Mouse (Mus musculus) heart, postnatal 0 days (tissue): ENCODE results near the gene Ddx27. TPM values are rescaled to one million over a fixed set of nuclear protein-coding genes. Genes with fewer than 3 reads are reported as not detected.

Source experiments
- ATAC-seq: fragments of 200-750 bp; cut with Nextera tagmentation; 2 replicates; pipeline ENCODE4 v1.8.0; 2017; ENCODE audit warnings: low read depth, moderate number of reproducible peaks, moderate library complexity; ENCODE audit not compliant: insufficient read depth
- DNase-seq: peaks from one replicate; pipeline ENCODE4 v3.0.0-alpha.2; 2016; ENCODE audit warnings: low spot score
- H3K27ac ChIP-seq: fragments of 300-500 bp; sonication (generic); 2 replicates; pipeline ENCODE4 v1.5.1; 2014; ENCODE audit warnings: low read depth, mild to moderate bottlenecking
- H3K27me3 ChIP-seq: fragments of 300-500 bp; sonication (generic); 2 replicates; pipeline ENCODE4 v1.6.1; 2014; ENCODE audit warnings: low read length, mixed read lengths; ENCODE audit not compliant: control insufficient read depth, insufficient read depth
- H3K36me3 ChIP-seq: fragments of 300-500 bp; sonication (generic); replicated peaks from 2 replicates; pipeline ENCODE4 v1.6.1; 2014; ENCODE audit warnings: low read length, mixed read lengths; ENCODE audit not compliant: control insufficient read depth, insufficient read depth
- H3K4me1 ChIP-seq: fragments of 300-500 bp; sonication (generic); 2 replicates; pipeline ENCODE4 v1.6.1; 2014; ENCODE audit warnings: antibody characterized with exemption; ENCODE audit not compliant: control insufficient read depth, insufficient read depth
- H3K4me2 ChIP-seq: fragments of 300-500 bp; sonication (generic); 2 replicates; pipeline ENCODE4 v1.6.1; 2014; ENCODE audit warnings: low read depth, mild to moderate bottlenecking, low read length, moderate library complexity
- H3K4me3 ChIP-seq: fragments of 300-500 bp; sonication (generic); 2 replicates; pipeline ENCODE4 v1.5.1; 2014; ENCODE audit warnings: low read depth, low read length
- H3K9ac ChIP-seq: fragments of 300-500 bp; sonication (generic); replicated peaks from 2 replicates; pipeline ENCODE4 v1.6.1; 2014; ENCODE audit warnings: low read depth, low read length, mixed read lengths
- H3K9me3 ChIP-seq: fragments of 300-500 bp; sonication (generic); replicated peaks from 2 replicates; pipeline ENCODE4 v1.6.1; 2016; ENCODE audit warnings: low read length; ENCODE audit not compliant: control insufficient read depth
- CTCF ChIP-seq: IDR thresholded peaks from 2 replicates; pipeline ENCODE4 v1.5.1; 2016; ENCODE audit warnings: antibody characterized with exemption, control low read depth, low read depth
- EP300 ChIP-seq: IDR thresholded peaks from 2 replicates; pipeline ENCODE4 v1.6.1; 2016; ENCODE audit warnings: antibody characterized with exemption, low read depth
- WGBS: fragments of 180-500 bp; shearing (Covaris S2); extraction: QIAGEN DNeasy Blood & Tissue Kit; methylation state at CpG from one replicate; pipeline ENCODE4 v1.1.7; 2014; 5-methylcytosine and 5-hydroxymethylcytosine counted together
- polyA plus RNA-seq: library from polyadenylated mRNA; unstranded; fragments of >200 nt; fragmentation: Nextera tagmentation; extraction: Ambion mirVana; gene quantifications from 2 replicates; pipeline ENCODE4 v1.2.1, GENCODE M21; 2015
- total RNA-seq: library from RNA; depleted of rRNA; stranded (reverse); fragments of >200 nt; gene quantifications from 2 replicates; pipeline ENCODE4 v1.2.3, GENCODE M21; 2014; ENCODE audit warnings: low replicate concordance

The Ddx27 gene
- total and polyA plus RNA-seq, 2 experiments from 2014 or later, result 13.9 to 17.3 TPM

GRCm38 (mm10) chr2:167070341-167070740 is 55.3 kb downstream of the Ddx27 start:
- TF ChIP-seq CTCF (no peak), EP300 (no peak)
- ATAC-seq, result no peak
- H3K27ac ChIP-seq, result no peak overlapping the region
- H3K4me2 ChIP-seq, result no peak overlapping the region
- H3K9me3 ChIP-seq, result no peaks in the 10 kb centered on the region
- no peak for DNase-seq
- peaks cover 12% of the 10 kb centered on the region for H3K36me3 ChIP-seq
- no peaks in the 10 kb centered on the region for H3K4me1 ChIP-seq
- H3K4me3 ChIP-seq, result no peak overlapping the region
- WGBS, result 24% methylated on average over 6 of the region's 6 CpGs
- H3K9ac ChIP-seq, result no peak overlapping the region
- H3K27me3 ChIP-seq, result no peaks in the 10 kb centered on the region

- no peaks in the 10 kb centered on the region for H3K9me3 ChIP-seq
- H3K4me3 ChIP-seq, result peak overlapping the region; percentile 49
- no peaks in the 10 kb centered on the region for H3K27me3 ChIP-seq
- no peak overlapping the region for H3K27ac ChIP-seq
- DNase-seq, result no peak
- WGBS, result 16% methylated on average over 12 of the region's 12 CpGs
- H3K9ac ChIP-seq, result no peak overlapping the region; the same call in 1 of the 2 replicates
- H3K36me3 ChIP-seq, result peaks cover 3% of the 10 kb centered on the region
- H3K4me1 ChIP-seq, result no peaks in the 10 kb centered on the region
- peak overlapping the region; percentile 71 for H3K4me2 ChIP-seq
- ATAC-seq, result no peak
- TF ChIP-seq CTCF (no peak), EP300 (no peak)
These were observed 56.3 kb downstream of the Ddx27 start for GRCm38 (mm10) chr2:167071266-167071640.

- WGBS, result 9% methylated on average over 22 of the region's 22 CpGs
- no peaks in the 10 kb centered on the region for H3K27me3 ChIP-seq
- H3K4me1 ChIP-seq, result no peaks in the 10 kb centered on the region
- H3K9me3 ChIP-seq, result no peaks in the 10 kb centered on the region
- H3K4me2 ChIP-seq, result peak overlapping the region; percentile 71
- H3K9ac ChIP-seq, result no peak overlapping the region; the same call in 1 of the 2 replicates
- no peak overlapping the region for H3K27ac ChIP-seq
- DNase-seq (peak; percentile 92), ATAC-seq (peak; percentile 95)
- TF ChIP-seq CTCF, result peak; percentile 100
- no peak for TF ChIP-seq EP300
- peak overlapping the region; percentile 49 for H3K4me3 ChIP-seq
- H3K36me3 ChIP-seq, result no peaks in the 10 kb centered on the region
These were observed 56.9 kb downstream of the Ddx27 start for GRCm38 (mm10) chr2:167071641-167072601.

GRCm38 (mm10) chr2:167074587-167074986 is 59.6 kb downstream of the Ddx27 start:
- 90% methylated on average over 5 of the region's 5 CpGs for WGBS
- TF ChIP-seq EP300 (no peak), CTCF (no peak)
- Histone ChIP-seq H3K36me3 (no peaks in the 10 kb centered on the region), H3K27me3 (no peaks in the 10 kb centered on the region), H3K27ac (no peak overlapping the region), H3K4me1 (peaks cover 9% of the 10 kb centered on the region), H3K9me3 (no peaks in the 10 kb centered on the region), H3K4me2 (no peak overlapping the region), H3K4me3 (no peak overlapping the region), H3K9ac (no peak overlapping the region)
- DNase-seq, result no peak
- no peak for ATAC-seq

- Histone ChIP-seq H3K4me1 (peaks cover 19% of the 10 kb centered on the region), H3K4me2 (no peak overlapping the region), H3K27me3 (no peaks in the 10 kb centered on the region), H3K4me3 (no peak overlapping the region), H3K9ac (no peak overlapping the region), H3K36me3 (no peaks in the 10 kb centered on the region), H3K9me3 (no peaks in the 10 kb centered on the region), H3K27ac (no peak overlapping the region)
- ATAC-seq (no peak), DNase-seq (no peak)
- WGBS, result 82% methylated on average over 4 of the region's 4 CpGs
- no peak for TF ChIP-seq CTCF
- TF ChIP-seq EP300, result no peak
These were observed 61.4 kb downstream of the Ddx27 start for GRCm38 (mm10) chr2:167076352-167076751.

GRCm38 (mm10) chr2:167076759-167077158 is 61.8 kb downstream of the Ddx27 start:
- TF ChIP-seq CTCF (no peak), EP300 (no peak)
- ATAC-seq (no peak), DNase-seq (no peak)
- Histone ChIP-seq H3K9ac (no peak overlapping the region), H3K4me1 (peaks cover 23% of the 10 kb centered on the region), H3K27me3 (no peaks in the 10 kb centered on the region), H3K27ac (no peak overlapping the region), H3K4me2 (no peak overlapping the region), H3K36me3 (no peaks in the 10 kb centered on the region), H3K4me3 (no peak overlapping the region), H3K9me3 (no peaks in the 10 kb centered on the region)
- WGBS, result 71% methylated on average over 2 of the region's 2 CpGs
